Mouse (Mus musculus): ENCODE data around the gene Tmem37.

Gene Tmem37

GRCm38 (mm10) chr1:120018900-120019299 lies 55.0 kb downstream of the Tmem37 start:
- DNase-seq (ENCODE audit: low read depth, low spot score), result no peak
